Mouse (Mus musculus): Measurements from ENCODE around the gene Mios.

DNA sequence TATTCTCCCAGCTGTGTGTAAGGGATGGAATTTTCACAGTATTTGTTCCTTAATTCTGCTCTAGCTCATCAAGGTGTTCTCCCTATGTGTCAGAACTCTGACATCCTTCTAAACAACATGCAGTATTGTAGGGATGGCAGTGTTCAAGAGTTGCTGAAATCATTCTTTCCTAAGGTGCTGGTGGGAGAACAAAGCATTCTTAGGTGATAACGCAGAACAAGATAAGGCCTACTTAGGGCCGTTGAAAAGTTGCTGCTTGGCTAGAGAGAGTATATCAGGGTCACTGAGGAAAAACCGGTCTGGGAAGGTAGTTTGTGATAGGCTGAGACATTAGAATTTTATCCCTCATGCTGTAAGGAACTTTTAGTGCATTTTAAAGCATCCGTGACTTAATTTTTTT lies 67.4 kb downstream of the Mios start:
- TF ChIP-seq CTCF (IDR thresholded peaks at IDR 0.05 in 2 of 3, conservative IDR thresholded peaks at IDR 0.05 in 1 of 3; ENCODE audit: control insufficient read depth in 1 of 3, insufficient read depth in 1 of 3, low read depth in 2 of 3, low read length in 3 of 3, poor library complexity in 1 of 3, severe bottlenecking in 1 of 3): no peak
- TF ChIP-seq HCFC1 (IDR thresholded peaks at IDR 0.05; ENCODE audit: low read depth, low read length): no peak
- no peak for TF ChIP-seq MAX (IDR thresholded peaks at IDR 0.05; ENCODE audit: low read length)
- no peak for TF ChIP-seq ELF1 (IDR thresholded peaks at IDR 0.05; ENCODE audit: low read depth, low read length)
